Mouse (Mus musculus) CH12.LX (cell line): ENCODE results near the gene Kin. TPM values are rescaled to one million over a fixed set of nuclear protein-coding genes. Genes with fewer than 3 reads are reported as not detected.

Experiments
- DNase-seq: peaks from one replicate; pipeline ENCODE4 v3.0.0-alpha.2; 2013; ENCODE audit errors: extremely low read depth
- H3K27ac ChIP-seq: 2 replicates; pipeline ENCODE4 v1.5.1; 2012; ENCODE audit warnings: low read depth, mild to moderate bottlenecking, control low read depth, moderate library complexity; ENCODE audit not compliant: insufficient read depth
- H3K27me3 ChIP-seq: replicated peaks from 2 replicates; pipeline ENCODE3; 2012; ENCODE audit warnings: inconsistent platforms
- H3K36me3 ChIP-seq, 2 experiments: replicated peaks in 1 of 2; 2 replicates each; pipeline versions ENCODE3 to v1.6.1; 2012; ENCODE audit warnings: inconsistent platforms in 1 of 2, low read length in 1 of 2, mild to moderate bottlenecking in 1 of 2, mixed read lengths in 1 of 2, moderate library complexity in 1 of 2; ENCODE audit not compliant: control insufficient read depth in 1 of 2, insufficient read depth in 1 of 2
- H3K4me1 ChIP-seq, 2 experiments: 2 replicates each; pipeline ENCODE4 v1.6.1; 2012; ENCODE audit warnings: inconsistent platforms in 1 of 2, moderate library complexity in 1 of 2; ENCODE audit not compliant: insufficient read depth in 2 of 2, control insufficient read depth in 1 of 2
- H3K4me2 ChIP-seq: 2 replicates; pipeline ENCODE4 v1.6.1; 2012; ENCODE audit warnings: low read depth, mild to moderate bottlenecking, control low read depth; ENCODE audit not compliant: poor library complexity, insufficient read depth, severe bottlenecking
- H3K4me3 ChIP-seq, 3 experiments: fragments of 150-350 bp in 1 of 3; sonication (generic) in 1 of 3; replicated peaks in 1 of 3; 2 replicates each; pipeline versions ENCODE3 to v1.5.1; 2011 to 2012; ENCODE audit warnings: low read depth in 2 of 3, low read length in 2 of 3, mild to moderate bottlenecking in 2 of 3, moderate library complexity in 2 of 3, control low read depth in 1 of 3, improper control_type of control experiment in 1 of 3, inconsistent platforms in 1 of 3, mixed read lengths in 1 of 3; ENCODE audit not compliant: poor library complexity in 1 of 3
- H3K79me2 ChIP-seq: replicated peaks from 2 replicates; pipeline ENCODE4 v1.6.1; 2012; ENCODE audit warnings: mild to moderate bottlenecking, moderate library complexity; ENCODE audit not compliant: control insufficient read depth, poor library complexity, insufficient read depth, severe bottlenecking; ENCODE audit errors: extremely low read depth
- H3K9ac ChIP-seq: 2 replicates; pipeline ENCODE4 v1.6.1; 2012; ENCODE audit warnings: low read depth, mild to moderate bottlenecking, control low read depth, moderate library complexity; ENCODE audit not compliant: insufficient read depth
- H3K9me3 ChIP-seq: replicated peaks from 2 replicates; pipeline ENCODE3; 2012; ENCODE audit warnings: low read length, inconsistent platforms, mixed read lengths
- BHLHE40 ChIP-seq: IDR thresholded peaks from 2 replicates; pipeline ENCODE4 v1.6.1; 2011; ENCODE audit warnings: mild to moderate bottlenecking, low read depth, low read length, improper control_type of control experiment
- E2F4 ChIP-seq: IDR thresholded peaks from 2 replicates; pipeline ENCODE4 v1.6.1; 2011; ENCODE audit warnings: low read depth, low read length, improper control_type of control experiment; ENCODE audit not compliant: insufficient replicate concordance
- ELF1 ChIP-seq: IDR thresholded peaks from 2 replicates; pipeline ENCODE4 v1.6.1; 2014; ENCODE audit warnings: low read depth, mild to moderate bottlenecking, inconsistent platforms, low read length, improper control_type of control experiment
- GABPA ChIP-seq: IDR thresholded peaks from 2 replicates; pipeline ENCODE4 v1.6.1; 2012; ENCODE audit warnings: low read depth, low read length, improper control_type of control experiment, inconsistent platforms; ENCODE audit not compliant: insufficient replicate concordance
- HCFC1 ChIP-seq: IDR thresholded peaks from 2 replicates; pipeline ENCODE4 v1.6.1; 2012; ENCODE audit warnings: low read depth, mild to moderate bottlenecking, inconsistent platforms, low read length, improper control_type of control experiment
- IRF4 ChIP-seq: IDR thresholded peaks from 2 replicates; pipeline ENCODE4 v1.6.1; 2014; ENCODE audit warnings: low read depth, mild to moderate bottlenecking, inconsistent platforms, low read length, improper control_type of control experiment
- JUN ChIP-seq: IDR thresholded peaks from 2 replicates; pipeline ENCODE4 v1.6.1; 2011; ENCODE audit warnings: low read depth, mild to moderate bottlenecking, low read length, improper control_type of control experiment, moderate library complexity; ENCODE audit not compliant: insufficient read depth
- KAT2A ChIP-seq: IDR thresholded peaks from 2 replicates; pipeline ENCODE4 v1.6.1; 2012; ENCODE audit warnings: low read length, improper control_type of control experiment, inconsistent platforms; ENCODE audit not compliant: insufficient replicate concordance
- MAX ChIP-seq: IDR thresholded peaks from 2 replicates; pipeline ENCODE4 v1.6.1; 2011; ENCODE audit warnings: low read length, improper control_type of control experiment
- MEF2A ChIP-seq: IDR thresholded peaks from 2 replicates; pipeline ENCODE4 v1.6.1; 2014; ENCODE audit warnings: low read depth, mild to moderate bottlenecking, inconsistent platforms, low read length, improper control_type of control experiment, borderline replicate concordance
- MXI1 ChIP-seq: IDR thresholded peaks from 2 replicates; pipeline ENCODE4 v1.6.1; 2011; ENCODE audit warnings: mild to moderate bottlenecking, low read depth, low read length, improper control_type of control experiment
- NELFE ChIP-seq: IDR thresholded peaks from 2 replicates; pipeline ENCODE4 v1.6.1; 2011; ENCODE audit warnings: low read depth, low read length, improper control_type of control experiment
- SMC3 ChIP-seq: IDR thresholded peaks from 2 replicates; pipeline ENCODE4 v1.6.1; 2011; ENCODE audit warnings: low read depth, low read length, improper control_type of control experiment
- USF2 ChIP-seq: conservative IDR thresholded peaks from 2 replicates; pipeline ENCODE4 v1.6.1; 2011; ENCODE audit warnings: low read depth, low read length, improper control_type of control experiment
- ZNF384 ChIP-seq: IDR thresholded peaks from 2 replicates; pipeline ENCODE4 v1.6.1; 2012; ENCODE audit warnings: low read depth, low read length, improper control_type of control experiment, inconsistent platforms
- dilution Hi-C: fragments of 300-500 bp; cut with MboI; formaldehyde crosslinking; loops from 2 replicates; pipeline ENCODE4 v1.14.3; 2020; ENCODE audit warnings: low sequenced_read_pairs; ENCODE audit not compliant: extremely low pct_unique_long_range_greater_than_20kb, extremely low pct_ligation_motif_present
- in situ Hi-C: fragments of 300-500 bp; cut with MboI; formaldehyde crosslinking; loops from 3 replicates; pipeline ENCODE4 v1.14.3; 2019; ENCODE audit warnings: low sequenced_read_pairs, low pct_ligation_motif_present, low pct_unique_long_range_greater_than_20kb, mixed read lengths
- polyA plus RNA-seq: library from polyadenylated mRNA; unstranded; fragments of >175 nt; gene quantifications from 2 replicates; pipeline ENCODE4 v1.2.1, GENCODE M21; 2012; ENCODE audit warnings: low read depth; ENCODE audit not compliant: insufficient read length
- total RNA-seq, 2 experiments: library from RNA; depleted of rRNA; stranded (reverse); fragments of 300-350 nt in 1 of 2; fragments of >200 nt in 1 of 2; gene quantifications; 2 replicates each; pipeline ENCODE4 v1.2.3; 2012 to 2014

The Kin gene
- total and polyA plus RNA-seq, 3 experiments: 23.0 to 44.7 (median 31.5) TPM

DNA sequence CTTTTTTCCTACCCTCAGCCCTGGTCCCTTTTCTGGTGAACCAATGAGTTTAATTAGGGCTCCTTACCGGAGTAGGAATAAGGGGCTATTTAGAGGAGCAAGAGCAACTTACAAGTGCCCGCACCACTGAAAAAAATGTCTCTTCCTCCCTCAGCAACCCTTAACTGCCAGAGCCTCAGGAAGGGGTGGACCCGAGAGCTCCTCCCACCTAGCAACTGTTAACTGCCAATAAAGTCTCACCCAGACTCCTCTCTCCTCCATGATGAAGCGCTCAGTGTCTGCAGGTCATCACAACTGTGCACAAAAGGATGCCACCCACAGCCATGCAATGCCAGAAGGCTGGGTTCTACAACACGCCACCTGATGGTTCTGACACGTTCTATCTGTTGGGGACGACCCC, 8.6 kb upstream of the Kin start:
- Histone ChIP-seq H3K27me3 (no peaks in the 10 kb centered on the region), H3K9ac (no peak overlapping the region), H3K4me2 (no peak overlapping the region), H3K27ac (no peak overlapping the region), H3K36me3 (peaks cover 32 to 90% of the 10 kb centered on the region in 2 experiments), H3K9me3 (no peaks in the 10 kb centered on the region), H3K4me1 (peaks cover 12 to 33% of the 10 kb centered on the region in 2 experiments), H3K4me3 (no peak overlapping the region), H3K79me2 (peaks cover 85% of the 10 kb centered on the region)
- in situ Hi-C loops: no loop called here
- DNase-seq: no peak
- TF ChIP-seq JUN (no peak), ZNF384 (no peak), MAX (no peak), BHLHE40 (no peak), HCFC1 (no peak), MXI1 (no peak), KAT2A (no peak), USF2 (no peak), SMC3 (no peak), MEF2A (no peak), ELF1 (no peak), GABPA (no peak), NELFE (no peak), E2F4 (no peak)
- dilution Hi-C loops: no loop called here

GRCm38 (mm10) chr2:10074470-10074869, 5.9 kb upstream of the Kin start:
- dilution Hi-C loops: no loop called here
- DNase-seq: no peak
- Histone ChIP-seq H3K4me2 (no peak overlapping the region), H3K4me3 (no peak overlapping the region), H3K27me3 (no peaks in the 10 kb centered on the region), H3K79me2 (peaks cover 94% of the 10 kb centered on the region), H3K9ac (no peak overlapping the region), H3K27ac (no peak overlapping the region), H3K36me3 (peaks cover 14 to 73% of the 10 kb centered on the region in 2 experiments), H3K4me1 (peaks cover 19 to 50% of the 10 kb centered on the region in 2 experiments), H3K9me3 (no peaks in the 10 kb centered on the region)
- in situ Hi-C loops: no loop called here
- TF ChIP-seq USF2: no peak
- TF ChIP-seq IRF4: no peak
